Mouse (Mus musculus) E14TG2a.4 (cell line): ENCODE results near the gene Gm3854.
"Not testable (repeated sequence)": the region's sequence is repeated elsewhere in the genome, so short reads cannot be mapped to it uniquely, and the experiment has no call there.

ENCODE experiments used
- CTCF ChIP-seq: conservative IDR thresholded peaks from 2 replicates; pipeline ENCODE4 v1.5.1; 2014; ENCODE audit warnings: low read length
- POU5F1 ChIP-seq: IDR thresholded peaks from 2 replicates; pipeline ENCODE4 v1.6.1; 2014; ENCODE audit warnings: low read length, borderline replicate concordance

GRCm38 (mm10) chr7:6300796-6301195 is 42.8 kb upstream of the Gm3854 start:
- not testable (repeated sequence) for TF ChIP-seq CTCF, POU5F1
